Mouse (Mus musculus): ENCODE results near the gene Tpm4. TPM values are rescaled to one million over a fixed set of nuclear protein-coding genes. Genes with fewer than 3 reads are reported as not detected.

Gene Tpm4
- polyA plus RNA-seq (2017; shearing (Covaris generic)) = 449 TPM

GRCm38 (mm10) chr8:72134756-72135445 is at the start of gene Tpm4:
TSS of gene Tpm4 (plus strand) at chr8:72134975.

DNA sequence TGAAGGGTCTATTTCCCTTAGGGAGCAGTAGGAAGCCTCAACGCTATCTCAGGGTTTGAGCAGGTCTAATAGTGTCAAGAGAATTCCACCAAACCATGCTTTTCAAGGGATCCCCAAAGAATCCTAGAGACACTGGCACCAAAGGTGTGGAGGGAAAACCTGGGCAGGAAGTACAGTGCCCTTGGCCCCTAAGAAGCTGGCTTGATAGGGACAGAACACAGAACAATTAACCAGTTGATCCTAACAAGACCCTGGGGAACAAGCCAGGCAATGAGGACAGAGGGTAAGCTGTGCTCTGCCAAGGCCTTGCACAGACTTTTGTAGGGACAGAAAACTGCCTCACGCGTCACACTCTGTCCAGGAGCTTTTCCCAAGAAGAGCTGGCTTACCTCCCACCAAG is 28.0 kb upstream of the Tpm4 start, which contains the start of gene Olfr374:
Olfr374 (plus strand) TSS at position 301 of the 400 bp plus-strand sequence.

GRCm38 (mm10) chr8:72160707-72161697 is 26.2 kb downstream of the Tpm4 start, which contains the start of gene Rab8a:
TSS of gene Rab8a (plus strand) at chr8:72161200.

GRCm38 (mm10) chr8:72189417-72190214 is 54.8 kb downstream of the Tpm4 start, which contains the start of gene Hsh2d:
TSS of gene Hsh2d (plus strand) at chr8:72189638.

Other genes starting within 250 kb of the Tpm4 start
- 2.0 TPM for gene Zfp882, start 226.4 kb upstream of the Tpm4 start, polyA plus RNA-seq (2017; shearing (Covaris generic))
- 7.9 TPM for gene Zfp617, start 226.3 kb upstream of the Tpm4 start, polyA plus RNA-seq (2017; shearing (Covaris generic))
- gene Zfp961, start 183.9 kb upstream of the Tpm4 start, polyA plus RNA-seq (2017; shearing (Covaris generic)) = 7.0 TPM
- not detected for gene Cyp4f18, start 125.3 kb upstream of the Tpm4 start, polyA plus RNA-seq (2017; shearing (Covaris generic))
- not detected for gene Olfr372, start 93.8 kb upstream of the Tpm4 start, polyA plus RNA-seq (2017; shearing (Covaris generic))
- gene Olfr373, start 51.8 kb upstream of the Tpm4 start, polyA plus RNA-seq (2017; shearing (Covaris generic)) = 0.67 TPM
- gene Olfr374, start 27.9 kb upstream of the Tpm4 start, polyA plus RNA-seq (2017; shearing (Covaris generic)) = 0.05 TPM
- 196 TPM for gene Rab8a, start 26.2 kb downstream of the Tpm4 start, polyA plus RNA-seq (2017; shearing (Covaris generic))
- 10.6 TPM for gene Hsh2d, start 54.7 kb downstream of the Tpm4 start, polyA plus RNA-seq (2017; shearing (Covaris generic))
- 0.31 TPM for gene Cib3, start 77.9 kb downstream of the Tpm4 start, polyA plus RNA-seq (2017; shearing (Covaris generic))
- gene Gm11034, start 78.7 kb downstream of the Tpm4 start, polyA plus RNA-seq (2017; shearing (Covaris generic)) = not detected
- gene Fam32a, start 84.8 kb downstream of the Tpm4 start, polyA plus RNA-seq (2017; shearing (Covaris generic)) = 76.8 TPM
- 131 TPM for gene Ap1m1, start 105.0 kb downstream of the Tpm4 start, polyA plus RNA-seq (2017; shearing (Covaris generic))
- 2.4 TPM for gene Gm10282, start 170.3 kb downstream of the Tpm4 start, polyA plus RNA-seq (2017; shearing (Covaris generic))
- 1,004 TPM for gene Klf2, start 184.1 kb downstream of the Tpm4 start, polyA plus RNA-seq (2017; shearing (Covaris generic))

Data from effector memory CD4-positive, alpha-beta T cell, adult 5 months (primary cell).